Mouse (Mus musculus) ovary, postnatal 10 days (tissue): ENCODE measurements around the gene Pebp1.

ENCODE experiments used
- DNase-seq: peaks from one replicate; pipeline ENCODE4 v3.0.0; 2022; ENCODE audit warnings: low spot score

The Pebp1 gene

GRCm38 (mm10) chr5:117240321-117240731 lies 47.1 kb downstream of the Pebp1 start:
- DNase-seq = no peak

DNA sequence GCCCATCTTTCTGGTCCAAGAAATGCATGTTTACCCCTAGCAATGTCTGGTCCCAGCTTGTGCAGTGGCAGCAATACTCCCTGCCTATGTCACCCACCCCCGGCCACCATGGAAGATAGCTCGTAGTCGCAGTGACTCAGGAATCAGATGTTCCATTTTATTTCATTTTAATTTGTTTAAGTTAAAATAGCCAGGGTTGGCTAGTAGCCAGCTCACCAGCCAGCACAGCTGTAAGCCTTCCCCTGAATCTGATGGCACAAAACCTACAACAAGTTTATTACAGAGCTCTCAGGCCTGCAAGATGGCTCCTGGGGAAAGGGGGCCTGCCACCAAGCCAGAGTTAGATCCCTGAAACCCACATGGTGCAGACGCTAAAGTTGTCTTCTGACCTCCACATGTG lies 48.3 kb downstream of the Pebp1 start:
- DNase-seq = no peak

DNA sequence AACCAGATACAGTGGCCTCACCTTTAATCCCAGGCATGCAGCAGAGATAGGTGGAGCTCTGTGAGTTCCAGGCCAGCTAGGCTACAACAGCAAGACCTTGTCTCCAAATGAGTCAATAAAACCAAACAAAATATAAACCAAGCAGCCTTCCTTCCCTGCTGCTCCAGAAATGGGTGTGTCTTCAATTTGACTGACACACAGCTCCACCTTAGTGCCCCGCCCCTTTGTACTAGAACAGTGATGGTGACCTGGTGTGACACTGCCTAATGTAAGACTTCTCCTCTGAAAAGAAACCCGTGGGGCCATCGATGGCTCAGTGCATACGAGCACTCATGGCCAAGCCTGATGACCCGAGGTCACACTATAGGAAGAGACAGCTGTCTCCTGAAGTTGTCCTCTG lies 50.9 kb downstream of the Pebp1 start:
- DNase-seq = no peak
